Mouse (Mus musculus) stomach, embryonic 14.5 days (tissue): ENCODE measurements around the gene Gadd45g. TPM values are rescaled to one million over a fixed set of nuclear protein-coding genes. Genes with fewer than 3 reads are reported as not detected.
"Not testable (repeated sequence)": the region's sequence is repeated elsewhere in the genome, so short reads cannot be mapped to it uniquely, and the experiment has no call there.

Experiments used
- ATAC-seq: fragments of 200-750 bp; cut with Nextera tagmentation; 2 replicates; pipeline ENCODE4 v1.8.0; 2017; ENCODE audit warnings: low read depth, moderate TSS enrichment; ENCODE audit not compliant: insufficient number of reproducible peaks, insufficient read depth, low FRiP score
- H3K27ac ChIP-seq: fragments of 300-500 bp; sonication (generic); 2 replicates; pipeline ENCODE4 v1.5.1; 2014; ENCODE audit warnings: mild to moderate bottlenecking, low read length, moderate library complexity, mixed read lengths
- H3K27me3 ChIP-seq: fragments of 300-500 bp; sonication (generic); 2 replicates; pipeline ENCODE4 v1.6.1; 2014; ENCODE audit warnings: low read length, control low read depth, mixed read lengths; ENCODE audit not compliant: control insufficient read depth, insufficient read depth
- H3K36me3 ChIP-seq: fragments of 300-500 bp; sonication (generic); 2 replicates; pipeline ENCODE4 v1.6.1; 2014; ENCODE audit warnings: mild to moderate bottlenecking, control low read depth, low read length, moderate library complexity, mixed read lengths; ENCODE audit not compliant: control insufficient read depth, insufficient read depth
- H3K4me1 ChIP-seq: fragments of 300-500 bp; sonication (generic); 2 replicates; pipeline ENCODE4 v1.6.1; 2014; ENCODE audit warnings: low read length, control low read depth, mixed read lengths; ENCODE audit not compliant: control insufficient read depth, insufficient read depth
- H3K4me2 ChIP-seq: fragments of 300-500 bp; sonication (generic); replicated peaks from 2 replicates; pipeline ENCODE4 v1.6.1; 2014; ENCODE audit warnings: low read depth, low read length, control low read depth
- H3K4me3 ChIP-seq: fragments of 300-500 bp; sonication (generic); 2 replicates; pipeline ENCODE4 v1.5.1; 2014; ENCODE audit warnings: low read depth, low read length, control low read depth
- H3K9ac ChIP-seq: fragments of 300-500 bp; sonication (generic); replicated peaks from 2 replicates; pipeline ENCODE4 v1.6.1; 2014; ENCODE audit warnings: low read depth, mild to moderate bottlenecking, control low read depth, low read length, moderate library complexity, mixed read lengths
- H3K9me3 ChIP-seq: fragments of 300-500 bp; sonication (generic); 2 replicates; pipeline ENCODE4 v1.6.1; 2016; ENCODE audit warnings: low read depth, low read length, control low read depth; ENCODE audit not compliant: control insufficient read depth
- WGBS: fragments of 180-500 bp; shearing (Covaris S2); extraction: QIAGEN DNeasy Blood & Tissue Kit; methylation state at CpG from one replicate; pipeline ENCODE4 v1.1.7; 2014; 5-methylcytosine and 5-hydroxymethylcytosine counted together
- polyA plus RNA-seq: library from polyadenylated mRNA; unstranded; fragments of >200 nt; fragmentation: Nextera tagmentation; extraction: Ambion mirVana; gene quantifications from 2 replicates; pipeline ENCODE4 v1.2.1, GENCODE M21; 2014

The Gadd45g gene
- polyA plus RNA-seq, 1 experiment from 2014 or later: 22.9 TPM

DNA sequence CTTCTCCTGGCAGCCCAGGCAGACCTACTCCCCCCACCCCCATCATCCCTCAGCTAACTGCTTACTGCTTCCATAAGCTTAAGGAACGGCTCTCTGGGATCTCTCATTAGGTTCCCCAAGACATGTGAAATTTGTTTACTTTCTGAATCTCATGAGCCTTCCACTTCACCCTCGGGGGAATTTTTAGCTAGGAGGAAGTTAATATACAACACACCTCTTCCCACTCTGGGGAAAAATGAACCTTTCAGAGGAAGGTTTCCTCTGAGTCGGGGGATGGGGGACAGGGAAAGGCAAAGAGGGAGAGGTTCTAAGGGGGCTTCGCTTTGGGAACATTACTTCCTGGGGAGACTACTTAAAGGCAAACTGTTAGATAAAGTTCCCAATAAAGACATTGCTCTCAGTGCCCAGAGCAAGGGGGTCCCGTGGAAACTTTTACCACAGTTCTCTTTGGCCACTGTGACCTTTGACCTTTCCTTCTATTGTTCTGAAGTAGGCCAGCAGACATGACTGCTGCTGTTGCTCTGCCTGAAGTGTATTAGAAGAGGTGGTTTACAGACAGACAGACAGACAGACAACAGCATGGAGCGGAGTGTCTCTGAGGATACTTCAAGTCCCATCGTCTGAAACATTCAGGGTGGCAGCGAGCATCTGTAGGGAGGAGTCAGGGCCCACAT lies 22.5 kb upstream of the Gadd45g start:
- no peak for ATAC-seq
- Histone ChIP-seq H3K27me3 (no peaks in the 10 kb centered on the region), H3K4me1 (peaks cover 7% of the 10 kb centered on the region; the same call in 1 of the 2 replicates), H3K27ac (no peak overlapping the region), H3K36me3 (no peaks in the 10 kb centered on the region), H3K4me2 (no peak overlapping the region), H3K9me3 (no peaks in the 10 kb centered on the region), H3K4me3 (no peak overlapping the region), H3K9ac (no peak overlapping the region)
- 48% methylated on average over 8 of the region's 8 CpGs for WGBS

DNA sequence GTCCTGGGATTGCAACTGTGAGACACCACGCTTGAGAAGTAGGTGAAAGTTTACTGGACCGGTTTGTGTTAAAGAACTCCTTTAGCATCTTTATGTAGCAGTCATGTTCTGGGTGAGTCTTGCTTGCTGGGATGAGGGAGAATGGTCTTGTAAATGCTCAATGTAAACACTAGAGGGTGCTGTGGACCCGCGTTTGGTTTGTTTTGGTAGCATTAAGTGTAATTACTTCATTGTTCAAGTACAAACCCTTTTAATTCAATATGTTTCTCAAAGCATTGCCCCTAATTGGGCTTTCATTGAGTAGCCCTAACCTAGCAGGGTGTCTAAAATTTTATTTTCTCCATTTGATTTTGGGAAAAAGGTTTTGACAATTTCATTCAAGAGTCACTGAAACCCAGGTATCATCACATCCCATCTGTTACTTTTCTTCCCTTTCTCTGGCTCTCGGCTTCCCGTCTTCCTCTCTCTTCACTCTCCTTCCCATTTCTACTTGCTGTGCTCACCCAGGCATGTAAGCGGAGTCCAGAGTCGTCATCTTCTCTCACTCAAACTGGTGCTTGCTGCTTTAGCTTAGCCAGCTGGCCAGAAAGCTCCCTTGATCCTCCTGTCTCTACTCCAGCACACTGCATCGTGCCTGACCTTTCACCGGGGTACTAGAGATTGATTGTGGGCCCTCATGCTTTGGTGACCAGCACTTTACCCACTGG lies 15.6 kb upstream of the Gadd45g start:
- Histone ChIP-seq H3K4me1 (peaks cover 3% of the 10 kb centered on the region; the same call in 1 of the 2 replicates), H3K4me2 (no peak overlapping the region), H3K27ac (no peak overlapping the region), H3K36me3 (no peaks in the 10 kb centered on the region), H3K9ac (no peak overlapping the region), H3K9me3 (no peaks in the 10 kb centered on the region), H3K4me3 (no peak overlapping the region), H3K27me3 (no peaks in the 10 kb centered on the region)
- ATAC-seq: no peak
- 35% methylated on average over 10 of the region's 10 CpGs for WGBS

DNA sequence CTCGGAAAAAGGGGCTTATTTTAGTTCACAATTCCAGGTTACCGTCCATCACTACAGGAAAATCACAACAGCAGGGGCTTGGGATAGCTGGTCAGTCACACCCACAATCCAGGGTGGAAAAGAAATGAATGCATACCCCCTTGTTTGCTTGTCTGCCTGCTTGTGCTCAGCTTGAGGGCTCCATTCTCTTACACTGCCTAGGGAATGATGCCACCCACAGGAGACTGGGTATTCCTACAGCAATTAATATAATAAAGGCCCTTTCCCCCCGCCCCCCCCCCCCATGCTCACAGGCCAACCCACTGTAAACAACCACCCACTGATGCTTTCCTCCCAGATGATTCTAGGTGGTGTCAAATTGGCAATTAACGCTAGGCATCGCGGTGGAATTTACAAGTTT lies 14.0 kb upstream of the Gadd45g start:
- WGBS: 81% methylated on average over 6 of the region's 6 CpGs
- Histone ChIP-seq H3K9ac (no peak overlapping the region), H3K4me3 (no peak overlapping the region), H3K4me2 (no peak overlapping the region), H3K27me3 (no peaks in the 10 kb centered on the region), H3K4me1 (peaks cover 3% of the 10 kb centered on the region; the same call in 1 of the 2 replicates), H3K27ac (no peak overlapping the region), H3K36me3 (no peaks in the 10 kb centered on the region), H3K9me3 (no peaks in the 10 kb centered on the region)
- no peak for ATAC-seq

DNA sequence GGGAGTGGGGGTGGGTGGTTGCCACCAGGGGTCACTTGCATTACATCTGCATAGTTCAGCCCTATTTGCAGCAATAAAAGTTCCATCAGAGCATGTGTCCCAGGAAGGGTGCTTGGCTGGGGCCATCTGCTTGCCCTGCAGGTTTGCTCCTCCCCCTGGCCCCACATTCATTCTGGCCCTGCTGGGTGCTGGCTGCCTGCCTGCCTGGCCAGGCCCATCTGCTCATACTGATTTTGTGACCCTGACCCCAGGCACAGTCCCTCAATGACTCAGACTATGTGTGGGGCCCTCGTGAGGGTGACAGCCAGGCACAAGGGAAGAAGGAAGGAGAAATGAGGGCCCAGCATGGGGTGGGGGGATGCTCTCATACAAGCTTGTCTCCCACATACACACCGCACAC lies 12.9 kb upstream of the Gadd45g start:
- Histone ChIP-seq H3K36me3 (no peaks in the 10 kb centered on the region), H3K27me3 (no peaks in the 10 kb centered on the region), H3K4me3 (no peak overlapping the region), H3K9ac (no peak overlapping the region), H3K4me1 (peaks cover 3% of the 10 kb centered on the region; the same call in 1 of the 2 replicates), H3K4me2 (no peak overlapping the region), H3K9me3 (no peaks in the 10 kb centered on the region), H3K27ac (no peak overlapping the region)
- WGBS: 50% methylated on average over 2 of the region's 2 CpGs
- ATAC-seq: peak; percentile 54; the same call in 1 of the 2 replicates

DNA sequence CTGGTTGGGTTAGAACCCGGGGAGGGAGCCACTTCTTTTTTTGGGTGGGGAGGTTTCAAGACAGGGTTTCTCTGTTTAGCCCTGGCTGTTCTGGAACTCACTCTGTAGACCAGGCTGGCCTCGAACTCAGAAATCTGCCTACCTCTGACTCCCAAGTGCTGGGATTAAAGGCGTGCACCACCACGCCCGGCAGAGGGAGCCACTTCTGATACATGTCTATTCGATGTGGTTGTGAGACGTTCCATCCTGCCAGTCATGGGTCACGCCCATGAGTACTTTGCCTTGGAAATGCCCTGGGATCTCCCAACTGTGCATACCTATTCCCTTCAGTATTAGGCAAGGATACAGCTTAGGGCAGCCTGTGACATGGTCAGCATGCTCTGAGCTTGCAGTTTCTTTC lies 12.5 kb upstream of the Gadd45g start:
- not testable (repeated sequence) for H3K4me3 ChIP-seq, H3K9me3 ChIP-seq, H3K27ac ChIP-seq, H3K27me3 ChIP-seq, ATAC-seq, H3K36me3 ChIP-seq, H3K4me2 ChIP-seq, H3K4me1 ChIP-seq, H3K9ac ChIP-seq
- WGBS: 64% methylated on average over 8 of the region's 8 CpGs

DNA sequence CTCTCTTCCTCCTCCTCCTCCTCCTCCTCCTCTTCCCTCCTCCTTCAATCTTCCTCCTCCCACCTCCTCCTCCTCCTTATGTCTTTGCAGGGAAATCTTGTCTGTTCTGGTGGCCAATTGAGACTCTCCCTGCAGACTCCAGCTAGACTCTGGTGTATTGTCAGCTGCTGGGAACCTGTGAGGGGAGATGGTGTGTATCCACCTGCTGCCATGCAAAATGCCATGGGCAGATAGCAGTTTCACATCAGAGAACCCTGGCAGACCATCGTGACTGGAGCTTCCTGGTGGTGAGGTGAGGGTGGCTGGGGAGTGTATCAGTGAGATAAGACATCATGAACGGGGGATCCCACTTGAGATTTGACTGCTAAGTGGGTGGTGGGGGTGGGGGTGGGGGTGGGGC lies 12.0 kb upstream of the Gadd45g start:
- H3K27me3 ChIP-seq: no peaks in the 10 kb centered on the region
- no peak overlapping the region for H3K4me3 ChIP-seq
- WGBS: 54% methylated on average over 2 of the region's 2 CpGs
- ATAC-seq: no peak
- H3K4me2 ChIP-seq: no peak overlapping the region
- H3K4me1 ChIP-seq: peaks cover 3% of the 10 kb centered on the region; the same call in 1 of the 2 replicates
- no peaks in the 10 kb centered on the region for H3K9me3 ChIP-seq
- H3K36me3 ChIP-seq: no peaks in the 10 kb centered on the region
- H3K27ac ChIP-seq: no peak overlapping the region
- H3K9ac ChIP-seq: no peak overlapping the region

DNA sequence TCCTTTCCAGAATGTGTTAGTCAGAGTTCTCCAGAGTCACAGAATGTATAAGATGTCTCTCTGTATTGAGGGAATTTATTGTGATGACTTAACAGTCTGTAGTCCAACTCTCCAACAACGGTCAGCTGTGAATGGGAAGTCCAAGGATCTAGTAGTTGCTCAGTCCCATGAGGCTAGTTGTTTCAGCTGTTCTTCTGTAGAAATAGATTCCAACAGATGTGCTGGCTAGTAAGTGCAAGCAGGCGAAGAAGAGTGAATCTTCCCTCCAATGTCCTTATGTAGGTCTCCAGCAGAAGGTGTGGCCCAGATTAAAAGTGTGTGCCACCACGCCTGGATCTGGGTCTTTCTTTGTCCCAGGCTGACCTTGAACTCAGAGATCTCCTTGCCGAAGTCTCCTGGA lies 11.3 kb upstream of the Gadd45g start:
- ATAC-seq, H3K4me2 ChIP-seq, H3K4me1 ChIP-seq, H3K9me3 ChIP-seq, H3K9ac ChIP-seq, H3K36me3 ChIP-seq, H3K4me3 ChIP-seq, H3K27me3 ChIP-seq, H3K27ac ChIP-seq: not testable (repeated sequence)
- 82% methylated on average over 4 of the region's 4 CpGs for WGBS

DNA sequence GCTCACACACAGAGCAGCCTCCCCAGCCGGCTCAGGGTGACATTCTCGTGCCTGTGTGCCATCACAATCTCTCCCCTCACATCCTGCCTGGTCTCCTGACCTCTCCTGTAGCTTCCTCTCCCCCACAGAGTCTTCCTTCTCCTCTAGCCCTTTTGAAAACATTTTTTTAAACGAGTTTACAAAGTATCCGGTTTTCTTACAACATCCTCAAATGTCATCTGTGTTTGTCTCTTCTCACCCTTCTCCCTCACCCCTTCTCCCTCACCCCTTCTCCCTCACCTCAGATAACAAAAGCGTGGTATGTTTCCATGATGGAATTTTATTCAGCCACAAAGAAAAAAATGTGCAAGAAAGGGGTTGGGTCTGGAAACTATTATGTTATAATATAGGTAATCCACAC lies 9.1 kb upstream of the Gadd45g start:
- Histone ChIP-seq H3K27ac (no peak overlapping the region), H3K4me1 (peaks cover 3% of the 10 kb centered on the region; the same call in 1 of the 2 replicates), H3K27me3 (0 out of 2 replicates have a peak, but pooled peaks cover 7% of the 10 kb centered on the region), H3K4me3 (no peak overlapping the region), H3K9me3 (no peaks in the 10 kb centered on the region), H3K9ac (no peak overlapping the region), H3K36me3 (no peaks in the 10 kb centered on the region), H3K4me2 (no peak overlapping the region)
- no peak for ATAC-seq
- 21% methylated on average over 5 of the region's 5 CpGs for WGBS
